ENCODE assay signal across 18 mouse cellular contexts in genomic region chr10:94231025-94231424, GRCm38 (mm10). TPM values are rescaled to one million over a fixed set of nuclear protein-coding genes. Genes with fewer than 3 reads are reported as not detected.
DNase-seq lines count a peak whose midpoint lies in the region; ATAC-seq and TF ChIP-seq lines count a peak whose summit lies in the region.
"Had no signal": no experiment of that assay in that cellular context is flagged by ENCODE, and none has a peak within 500 bp of the region (broad histone marks: within the 10 kb centered on the region; RNA-seq: fewer than 3 reads in every experiment).

No protein-coding gene starts in this region.

- H3K27ac ChIP-seq in testis, adult 2 months (ENCODE audit: control insufficient read depth, insufficient read depth, low read depth, low read length) = no peak overlapping the region
- peak overlapping the region; percentile 80 for H3K27ac ChIP-seq in hindbrain, embryonic 13.5 days
- H3K27ac ChIP-seq in midbrain, embryonic 13.5 days = peak overlapping the region; percentile 81
- H3K27ac ChIP-seq in neural tube, embryonic 15.5 days (replicated peaks) = peak overlapping the region; percentile 66
- H3K27ac ChIP-seq: left cerebral cortex, adult 2 months; liver, embryonic 12.5 days; stomach, embryonic 15.5 days had no signal

- 0 out of 2 replicates have a peak, but pooled peaks have one; percentile 59 for ATAC-seq in hindbrain, embryonic 13.5 days (ENCODE audit: low FRiP score)
- ATAC-seq in midbrain, embryonic 13.5 days = peak; percentile 70
- ATAC-seq in neural tube, embryonic 15.5 days (ENCODE audit: low FRiP score) = peak; percentile 60
- ATAC-seq: liver, embryonic 12.5 days had no signal

- no peak for DNase-seq in testis, postnatal 14 days (ENCODE audit: low spot score)
- no peak for DNase-seq in urinary bladder, postnatal 25 days (ENCODE audit: low spot score)
- DNase-seq in layer of hippocampus, postnatal 14 days (ENCODE audit: low spot score in 2 of 2) = no peak
- no peak for DNase-seq in layer of hippocampus, adult 18-20 months (ENCODE audit: low spot score in 2 of 2)
- DNase-seq: gastrocnemius, postnatal 10 days; kidney, adult 8-10 months; kidney, postnatal 4 days; lung, embryonic 14.5 days; spleen, adult 18-20 months; thymus, postnatal 14 days had no signal

- H3K4me1 ChIP-seq in testis, adult 2 months (ENCODE audit: control insufficient read depth, insufficient read depth, low read length) = peaks cover 7% of the 10 kb centered on the region
- peaks cover 31% of the 10 kb centered on the region for H3K4me1 ChIP-seq in hindbrain, embryonic 13.5 days (replicated peaks)
- peaks cover 18% of the 10 kb centered on the region for H3K4me1 ChIP-seq in midbrain, embryonic 13.5 days (replicated peaks)
- H3K4me1 ChIP-seq in neural tube, embryonic 15.5 days = peaks cover 24% of the 10 kb centered on the region
- H3K4me1 ChIP-seq: liver, embryonic 12.5 days; stomach, embryonic 15.5 days had no signal

- H3K9me3 ChIP-seq in hindbrain, embryonic 13.5 days = no peaks in the 10 kb centered on the region
- H3K9me3 ChIP-seq in midbrain, embryonic 13.5 days = no peaks in the 10 kb centered on the region
- H3K9me3 ChIP-seq in neural tube, embryonic 15.5 days (replicated peaks) = no peaks in the 10 kb centered on the region
- H3K9me3 ChIP-seq: liver, embryonic 12.5 days; stomach, embryonic 15.5 days had no signal

- no peaks in the 10 kb centered on the region for H3K36me3 ChIP-seq in testis, adult 2 months (ENCODE audit: control insufficient read depth, insufficient read depth, low read length)
- no peaks in the 10 kb centered on the region for H3K36me3 ChIP-seq in hindbrain, embryonic 13.5 days
- H3K36me3 ChIP-seq in midbrain, embryonic 13.5 days = no peaks in the 10 kb centered on the region
- H3K36me3 ChIP-seq in neural tube, embryonic 15.5 days = no peaks in the 10 kb centered on the region
- H3K36me3 ChIP-seq: liver, embryonic 12.5 days; stomach, embryonic 15.5 days had no signal

- H3K27me3 ChIP-seq in testis, adult 2 months (ENCODE audit: control insufficient read depth, insufficient read depth, low read length) = no peaks in the 10 kb centered on the region
- H3K27me3 ChIP-seq in hindbrain, embryonic 13.5 days = no peaks in the 10 kb centered on the region
- no peaks in the 10 kb centered on the region; the same call in 1 of the 2 replicates for H3K27me3 ChIP-seq in midbrain, embryonic 13.5 days
- no peaks in the 10 kb centered on the region for H3K27me3 ChIP-seq in neural tube, embryonic 15.5 days (replicated peaks)
- H3K27me3 ChIP-seq: stomach, embryonic 15.5 days had no signal

- H3K4me2 ChIP-seq in hindbrain, embryonic 13.5 days = peak overlapping the region; percentile 43
- peak overlapping the region; percentile 44 for H3K4me2 ChIP-seq in midbrain, embryonic 13.5 days (replicated peaks)
- H3K4me2 ChIP-seq in neural tube, embryonic 15.5 days = peak overlapping the region; percentile 44
- H3K4me2 ChIP-seq: liver, embryonic 12.5 days; lung, embryonic 14.5 days; stomach, embryonic 15.5 days had no signal

- 34% methylated on average over 6 of the region's 6 CpGs for WGBS in hindbrain, embryonic 13.5 days
- 53% methylated on average over 6 of the region's 6 CpGs for WGBS in midbrain, embryonic 13.5 days
- WGBS in neural tube, embryonic 15.5 days = 42% methylated on average over 6 of the region's 6 CpGs

- TF ChIP-seq POLR2A in testis, adult 2 months (IDR thresholded peaks at IDR 0.05; ENCODE audit: control insufficient read depth, low read depth, low read length) = no peak

- no peak for TF ChIP-seq CTCF in testis, adult 2 months (IDR thresholded peaks at IDR 0.05; ENCODE audit: control insufficient read depth, insufficient read depth, insufficient replicate concordance, low read depth, low read length)

- H3K4me3 ChIP-seq in testis, adult 2 months (ENCODE audit: control insufficient read depth, low read depth, low read length) = peak overlapping the region; percentile 79
- H3K4me3 ChIP-seq in hindbrain, embryonic 13.5 days = no peak overlapping the region
- no peak overlapping the region for H3K4me3 ChIP-seq in midbrain, embryonic 13.5 days (replicated peaks)
- H3K4me3 ChIP-seq in neural tube, embryonic 15.5 days (replicated peaks) = no peak overlapping the region
- H3K4me3 ChIP-seq: liver, embryonic 12.5 days; myocyte; stomach, embryonic 15.5 days had no signal

- no peak overlapping the region for H3K9ac ChIP-seq in hindbrain, embryonic 13.5 days
- H3K9ac ChIP-seq in midbrain, embryonic 13.5 days (replicated peaks) = no peak overlapping the region
- no peak overlapping the region for H3K9ac ChIP-seq in neural tube, embryonic 15.5 days (replicated peaks)
- H3K9ac ChIP-seq: liver, embryonic 12.5 days; lung, embryonic 14.5 days; stomach, embryonic 15.5 days had no signal

RNA-seq across cellular contexts. Expression of gene Ndufa12, which starts 32.5 kb away (rescaled TPM):
- 195 and 218 TPM in 2 replicates for polyA plus RNA-seq in testis, adult 2 months (2012; rRNA removed)
- 339 and 361 TPM in 2 replicates for polyA plus RNA-seq in hindbrain, embryonic 13.5 days (2015; fragmentation: Nextera tagmentation; extraction: Ambion mirVana)
- polyA plus RNA-seq in midbrain, embryonic 13.5 days (2015; fragmentation: Nextera tagmentation; extraction: Ambion mirVana) = 352 and 366 TPM in 2 replicates
- 358 and 402 TPM in 2 replicates for polyA plus RNA-seq in neural tube, embryonic 15.5 days (2015; fragmentation: Nextera tagmentation; extraction: Ambion mirVana)
- total RNA-seq in layer of hippocampus, postnatal 14 days (2021) = 100 to 1,000 TPM; 255 to 259 TPM
- total RNA-seq in layer of hippocampus, adult 18-20 months (2021) = 100 to 1,000 TPM; 281 to 292 TPM
